Mouse (Mus musculus): ENCODE measurements around the gene Htra3.

DNA sequence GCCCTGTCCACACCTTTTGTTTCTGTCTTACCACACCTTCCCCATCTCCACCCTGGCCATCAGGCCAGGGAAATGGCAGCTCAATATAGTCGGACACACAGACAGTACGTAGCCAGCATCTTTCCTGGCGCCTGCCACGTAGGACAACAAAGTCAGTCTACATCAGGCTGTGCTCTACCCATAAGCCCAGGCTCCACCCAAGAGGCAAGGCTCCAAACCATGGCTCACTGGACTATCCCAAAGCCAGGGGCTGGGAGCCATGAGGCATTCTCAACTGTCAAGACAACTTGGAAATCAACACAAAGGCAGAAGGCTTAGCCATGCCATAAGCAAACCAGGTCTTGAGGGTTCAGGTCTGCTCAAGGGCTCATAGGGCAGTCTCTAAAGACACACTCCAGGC, 24.2 kb upstream of the Htra3 start:
- TF ChIP-seq POLR2A (IDR thresholded peaks at IDR 0.05; ENCODE audit: low read depth, low read length): no peak
- no peak for TF ChIP-seq CTCF (conservative IDR thresholded peaks at IDR 0.05; ENCODE audit: insufficient read depth, insufficient read length, low read depth, low read length)
